Mouse (Mus musculus) forebrain, embryonic 13.5 days (tissue): ENCODE data around the gene Ndufb6. TPM values are rescaled to one million over a fixed set of nuclear protein-coding genes. Genes with fewer than 3 reads are reported as not detected.

Source experiments
- ATAC-seq: fragments of 200-750 bp; cut with Nextera tagmentation; 2 replicates; pipeline ENCODE4 v1.8.0; 2017
- H3K27ac ChIP-seq: fragments of 300-500 bp; sonication (generic); 2 replicates; pipeline ENCODE4 v1.5.1; 2015; ENCODE audit warnings: inconsistent platforms, mild to moderate bottlenecking, moderate library complexity
- H3K27me3 ChIP-seq: fragments of 300-500 bp; sonication (generic); 2 replicates; pipeline ENCODE4 v1.6.1; 2015; ENCODE audit warnings: mild to moderate bottlenecking, inconsistent platforms
- H3K36me3 ChIP-seq: fragments of 300-500 bp; sonication (generic); 2 replicates; pipeline ENCODE4 v1.6.1; 2015; ENCODE audit warnings: mild to moderate bottlenecking, inconsistent platforms; ENCODE audit not compliant: poor library complexity, severe bottlenecking
- H3K4me1 ChIP-seq: fragments of 300-500 bp; sonication (generic); 2 replicates; pipeline ENCODE4 v1.6.1; 2015; ENCODE audit warnings: inconsistent platforms
- H3K4me2 ChIP-seq: fragments of 300-500 bp; sonication (generic); 2 replicates; pipeline ENCODE4 v1.6.1; 2015; ENCODE audit warnings: inconsistent platforms, mild to moderate bottlenecking, moderate library complexity
- H3K4me3 ChIP-seq: fragments of 300-500 bp; sonication (generic); 2 replicates; pipeline ENCODE4 v1.5.1; 2015; ENCODE audit warnings: mild to moderate bottlenecking, inconsistent platforms
- H3K9ac ChIP-seq: fragments of 300-500 bp; sonication (generic); 2 replicates; pipeline ENCODE4 v1.6.1; 2015; ENCODE audit warnings: mild to moderate bottlenecking, inconsistent platforms
- H3K9me3 ChIP-seq: fragments of 300-500 bp; sonication (generic); replicated peaks from 2 replicates; pipeline ENCODE4 v1.6.1; 2016; ENCODE audit warnings: inconsistent platforms
- WGBS: fragments of 180-500 bp; shearing (Covaris S2); methylation state at CpG from one replicate; pipeline ENCODE4 v1.1.7; 2015; 5-methylcytosine and 5-hydroxymethylcytosine counted together
- polyA plus RNA-seq: library from polyadenylated mRNA; unstranded; fragments of >200 nt; fragmentation: Nextera tagmentation; extraction: Ambion mirVana; gene quantifications from 2 replicates; pipeline ENCODE4 v1.2.1, GENCODE M21; 2015

The Ndufb6 gene
- polyA plus RNA-seq, 1 experiment from 2014 or later, result 322 TPM

- no peaks in the 10 kb centered on the region for H3K4me1 ChIP-seq
- no peaks in the 10 kb centered on the region for H3K27me3 ChIP-seq
- WGBS, result 94% methylated on average over 11 of the region's 11 CpGs
- no peak overlapping the region for H3K9ac ChIP-seq
- no peaks in the 10 kb centered on the region for H3K9me3 ChIP-seq
- H3K4me3 ChIP-seq, result no peak overlapping the region
- H3K36me3 ChIP-seq, result no peaks in the 10 kb centered on the region
- no peak for ATAC-seq
- no peak overlapping the region for H3K4me2 ChIP-seq
- H3K27ac ChIP-seq, result no peak overlapping the region
Measured at GRCm38 (mm10) chr4:40227131-40227530, 52.1 kb downstream of the Ndufb6 start.

GRCm38 (mm10) chr4:40226095-40226494 lies 53.1 kb downstream of the Ndufb6 start:
- WGBS, result 77% methylated on average over 5 of the region's 5 CpGs

GRCm38 (mm10) chr4:40221876-40222585 lies 57.2 kb downstream of the Ndufb6 start:
- no peaks in the 10 kb centered on the region for H3K36me3 ChIP-seq
- 49% methylated on average over 21 of the region's 21 CpGs for WGBS
- H3K4me3 ChIP-seq, result no peak overlapping the region
- H3K9ac ChIP-seq, result no peak overlapping the region
- H3K4me1 ChIP-seq, result no peaks in the 10 kb centered on the region
- no peak overlapping the region for H3K27ac ChIP-seq
- no peaks in the 10 kb centered on the region for H3K9me3 ChIP-seq
- no peak for ATAC-seq
- no peaks in the 10 kb centered on the region for H3K27me3 ChIP-seq
- no peak overlapping the region for H3K4me2 ChIP-seq

More at GRCm38 (mm10) chr4:40226095-40226494, 53.1 kb downstream of the Ndufb6 start:
- H3K27ac ChIP-seq, result no peak overlapping the region
- no peak overlapping the region for H3K4me3 ChIP-seq
- H3K36me3 ChIP-seq, result no peaks in the 10 kb centered on the region
- H3K9ac ChIP-seq, result no peak overlapping the region
- H3K4me1 ChIP-seq, result no peaks in the 10 kb centered on the region
- no peaks in the 10 kb centered on the region for H3K9me3 ChIP-seq
- H3K27me3 ChIP-seq, result no peaks in the 10 kb centered on the region
- no peak for ATAC-seq
- no peak overlapping the region for H3K4me2 ChIP-seq

GRCm38 (mm10) chr4:40221004-40221760 lies 58.0 kb downstream of the Ndufb6 start:
- H3K4me2 ChIP-seq, result peak overlapping the region; percentile 35
- WGBS, result 39% methylated on average over 14 of the region's 14 CpGs
- no peak overlapping the region for H3K4me3 ChIP-seq

More at GRCm38 (mm10) chr4:40221004-40221760, 58.0 kb downstream of the Ndufb6 start:
- no peaks in the 10 kb centered on the region for H3K36me3 ChIP-seq
- H3K9ac ChIP-seq, result no peak overlapping the region
- H3K27ac ChIP-seq, result no peak overlapping the region
- H3K4me1 ChIP-seq, result no peaks in the 10 kb centered on the region
- H3K27me3 ChIP-seq, result no peaks in the 10 kb centered on the region
- ATAC-seq, result no peak
- no peaks in the 10 kb centered on the region for H3K9me3 ChIP-seq

Other genes starting within 250 kb of the Ndufb6 start
- 50.7 and 55.9 TPM in 2 replicates for gene Aco1, start 136.3 kb downstream of the Ndufb6 start, polyA plus RNA-seq
- gene Ddx58, start 39.6 kb downstream of the Ndufb6 start, polyA plus RNA-seq, result 1.5 and 2.0 TPM in 2 replicates
- 31.6 and 32.4 TPM in 2 replicates for gene Smim27, start 9.8 kb downstream of the Ndufb6 start, polyA plus RNA-seq
- gene Topors, start 9.6 kb downstream of the Ndufb6 start, polyA plus RNA-seq, result 41.1 and 41.6 TPM in 2 replicates
- gene Tmem215, start 192.8 kb upstream of the Ndufb6 start, polyA plus RNA-seq, result 0.18 and 0.31 TPM in 2 replicates